Mouse (Mus musculus) CD8-positive naive resting alpha-beta T cell, adult 2 months (primary cell): ENCODE measurements around the gene Gstm2.
"Not testable (repeated sequence)": the region's sequence is repeated elsewhere in the genome, so short reads cannot be mapped to it uniquely, and the experiment has no call there.

ENCODE experiments used
- DNase-seq, 2 experiments: peaks; one replicate each; pipeline ENCODE4 v3.0.0; 2022; ENCODE audit warnings: low read depth in 2 of 2, low spot score in 2 of 2

Gene Gstm2

DNA sequence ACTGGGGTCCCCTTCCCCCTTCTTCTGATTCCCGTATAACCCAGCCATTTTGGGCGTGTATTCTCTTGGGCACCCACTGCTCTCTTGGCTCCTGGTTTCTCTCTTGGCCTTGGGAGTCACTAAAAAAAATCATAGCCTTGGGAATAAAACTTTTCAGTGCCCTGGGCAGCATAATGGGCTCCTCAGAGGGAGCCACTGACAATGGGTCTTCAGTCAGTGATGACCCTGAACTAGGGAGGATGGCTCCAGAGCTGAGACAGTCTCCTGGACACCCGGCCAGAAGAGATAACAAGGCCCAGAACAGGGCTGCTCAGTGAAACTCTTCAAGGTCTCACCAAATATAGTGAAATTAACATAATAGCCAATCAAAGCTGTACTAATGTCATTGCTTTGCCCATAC, 12.3 kb upstream of the Gstm2 start:
- DNase-seq, result no peak

DNA sequence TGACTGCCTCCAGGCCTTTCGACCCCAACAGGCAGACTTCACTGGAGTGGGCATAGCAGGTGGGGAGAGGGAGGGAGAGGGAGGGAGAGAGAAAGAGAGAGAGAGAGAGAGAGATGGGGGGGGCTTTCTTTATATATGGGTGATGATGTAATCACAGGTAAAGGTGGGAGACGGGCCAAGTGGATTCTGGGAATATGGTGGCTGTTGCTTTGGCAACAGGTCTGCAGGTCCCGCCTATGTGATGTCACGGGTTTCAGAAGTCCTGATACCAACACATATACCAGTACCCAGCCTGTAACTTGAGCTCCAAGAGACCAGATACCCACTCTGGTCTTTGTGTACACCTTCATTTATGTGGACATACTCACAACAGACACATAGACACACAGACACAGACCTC, 10.3 kb upstream of the Gstm2 start:
- DNase-seq, result no peak

GRCm38 (mm10) chr3:107995974-107996373, 9.7 kb upstream of the Gstm2 start:
- DNase-seq, result not testable (repeated sequence)

DNA sequence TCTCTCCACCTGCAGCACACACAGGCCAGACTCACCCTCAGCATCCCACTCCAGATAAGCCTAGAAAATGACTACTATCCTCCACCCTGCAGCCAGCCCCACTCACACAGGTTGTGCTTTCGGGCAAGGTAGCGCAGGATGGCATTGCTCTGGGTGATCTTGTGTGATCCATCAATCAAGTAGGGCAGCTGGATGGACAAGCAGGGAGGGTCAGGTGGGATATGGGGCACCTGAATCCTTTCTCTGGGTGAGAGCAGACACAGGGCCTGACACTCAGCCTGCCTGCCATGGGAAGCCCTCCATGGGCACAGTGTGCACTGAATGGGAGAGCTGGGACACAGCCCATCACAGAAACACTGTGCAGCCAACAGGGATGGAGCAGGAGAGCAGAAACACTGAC, 1.1 kb downstream of the Gstm2 start:
- DNase-seq, result not testable (repeated sequence)

- DNase-seq, result no peak
These were observed 1.8 kb downstream of the Gstm2 start for GRCm38 (mm10) chr3:107984471-107984870.

DNA sequence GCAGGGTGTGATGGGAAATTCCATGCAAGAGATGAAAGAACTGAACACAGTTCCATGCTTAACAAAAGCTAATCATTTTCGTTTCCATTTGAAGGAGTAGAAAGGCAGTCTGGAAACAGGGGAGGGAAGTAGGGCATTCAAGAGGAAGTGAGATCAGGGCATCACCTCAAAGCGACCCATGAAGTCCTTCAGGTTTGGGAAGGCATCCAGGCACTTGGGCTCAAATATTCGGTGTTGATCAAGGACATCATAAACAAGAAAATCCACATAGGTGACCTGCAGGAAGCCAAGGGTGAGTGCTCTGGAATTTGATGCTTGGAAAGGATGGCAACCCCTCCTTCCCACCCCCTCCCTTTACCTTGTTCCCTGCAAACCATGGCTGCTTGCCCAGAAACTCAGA, 2.5 kb downstream of the Gstm2 start:
- DNase-seq, result no peak

- no peak for DNase-seq
These were observed 3.5 kb downstream of the Gstm2 start for GRCm38 (mm10) chr3:107982726-107983125.

DNA sequence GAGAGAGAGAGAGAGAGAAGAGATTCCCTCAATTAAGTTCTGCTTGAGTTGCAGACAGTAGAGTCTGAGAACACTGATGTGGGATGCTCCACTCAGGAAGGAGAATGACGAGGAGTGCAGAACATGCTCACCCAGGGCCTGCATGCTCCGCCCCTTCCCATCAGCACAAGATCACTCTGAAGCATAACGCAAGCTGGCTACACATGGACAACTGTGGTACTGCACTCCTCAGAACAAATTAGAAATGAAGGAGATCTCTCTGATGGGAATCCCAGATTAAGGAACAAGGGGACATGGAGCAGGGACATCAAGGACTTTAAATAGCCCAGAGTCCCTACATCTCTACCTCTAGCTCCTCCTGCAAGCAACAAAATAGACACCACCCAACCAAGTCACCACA, 5.0 kb downstream of the Gstm2 start:
- DNase-seq, result no peak

- DNase-seq, result no peak
These were observed 8.6 kb downstream of the Gstm2 start for GRCm38 (mm10) chr3:107977691-107978090.

- DNase-seq, result no peak
These were observed 12.0 kb downstream of the Gstm2 start for GRCm38 (mm10) chr3:107974237-107974636.

GRCm38 (mm10) chr3:107972070-107972469, 14.2 kb downstream of the Gstm2 start:
- no peak for DNase-seq

DNA sequence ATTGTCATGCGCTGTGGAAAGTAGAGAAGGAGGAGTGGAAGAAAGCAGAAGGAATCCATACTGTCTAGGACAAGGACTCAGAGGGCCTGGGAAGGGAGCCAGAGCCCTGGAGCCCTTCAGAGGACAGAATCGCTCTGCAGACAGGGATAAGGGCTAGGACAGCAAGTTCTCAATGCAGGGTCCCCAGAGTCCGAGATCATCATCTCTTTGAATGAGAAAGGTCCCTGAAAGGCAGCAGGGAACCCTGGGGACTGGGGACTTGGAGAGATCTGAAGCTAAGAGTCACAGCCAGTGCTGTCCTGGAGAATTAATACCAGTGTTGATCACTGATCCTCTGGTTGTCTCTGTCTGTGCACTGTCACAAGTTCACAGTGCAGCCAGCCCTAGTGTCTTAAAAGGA, 15.2 kb downstream of the Gstm2 start:
- DNase-seq, result not testable (repeated sequence)

- DNase-seq, result no peak
These were observed 17.4 kb downstream of the Gstm2 start, which contains the start of gene Gstm3 for GRCm38 (mm10) chr3:107968724-107969395. Gene Gstm3 (minus strand): TSS chr3:107969283.

DNA sequence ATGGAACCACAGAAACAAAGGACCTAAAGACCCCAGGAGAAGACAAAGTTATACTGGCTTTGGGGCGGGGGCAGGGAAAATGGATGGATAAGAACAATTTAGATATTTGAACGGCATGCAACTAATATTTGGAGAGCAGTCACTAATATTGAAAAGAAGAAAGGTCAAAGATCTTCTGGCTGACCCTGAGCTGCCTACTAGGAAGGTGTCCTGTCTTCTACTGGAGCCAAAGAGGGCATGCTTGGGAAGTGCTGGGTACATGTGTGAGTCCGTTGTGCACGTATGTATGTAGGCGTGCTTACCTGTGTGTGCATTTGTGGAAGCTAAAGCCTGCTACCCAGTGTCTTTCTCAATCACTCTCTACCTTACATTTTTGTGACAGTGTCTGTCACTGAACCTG, 19.6 kb downstream of the Gstm2 start:
- no peak for DNase-seq

DNA sequence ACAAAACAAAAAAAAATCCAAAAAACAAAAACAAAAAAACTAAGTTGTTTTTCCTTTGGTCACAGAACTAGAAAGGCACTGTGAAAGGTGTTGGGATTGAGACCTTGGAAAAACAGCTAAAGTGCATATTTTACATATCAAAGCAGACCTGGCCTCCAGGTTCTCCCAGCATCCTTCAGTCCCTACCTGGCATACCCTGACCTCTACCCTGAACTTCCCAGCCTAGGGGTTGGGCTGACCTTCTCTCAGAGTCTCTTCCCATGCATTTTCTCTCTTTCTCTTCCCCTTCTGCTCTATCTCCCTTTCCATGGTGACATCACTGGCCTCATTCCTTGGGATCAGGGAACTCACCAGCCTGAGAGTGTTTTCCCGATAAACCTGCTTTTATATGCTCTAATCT, 20.7 kb downstream of the Gstm2 start:
- no peak for DNase-seq

DNA sequence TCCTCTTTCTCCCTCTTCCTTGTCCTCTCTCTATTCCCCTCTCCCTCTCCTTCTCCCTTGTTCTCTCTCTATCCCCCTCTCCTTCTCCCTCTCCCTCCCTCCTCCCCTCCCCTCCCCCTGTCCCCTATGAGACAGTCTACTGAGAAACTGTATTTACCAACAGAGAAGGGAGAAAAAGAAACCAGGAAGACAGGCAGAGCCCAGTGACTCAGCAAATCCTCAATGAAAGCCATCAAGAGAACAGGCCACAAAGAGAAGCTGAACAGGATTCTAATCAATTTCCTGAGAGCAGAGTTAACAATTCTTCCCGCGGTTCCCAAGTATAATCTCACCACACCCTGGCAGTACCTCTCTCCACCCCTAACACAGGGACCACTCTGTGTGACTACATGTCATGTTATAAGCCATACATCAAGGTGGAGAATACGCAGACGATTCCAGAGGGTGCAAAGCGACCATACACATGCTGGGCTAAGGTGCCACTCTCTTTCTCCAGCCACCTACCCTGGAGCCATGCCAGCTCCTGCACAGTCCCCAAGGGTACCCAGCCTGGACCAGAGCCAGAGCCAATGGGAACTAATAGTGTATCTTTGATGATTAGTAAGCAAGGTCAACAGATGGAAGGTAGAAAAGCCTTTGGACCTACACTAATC, 21.5 kb downstream of the Gstm2 start:
- DNase-seq, result no peak

DNA sequence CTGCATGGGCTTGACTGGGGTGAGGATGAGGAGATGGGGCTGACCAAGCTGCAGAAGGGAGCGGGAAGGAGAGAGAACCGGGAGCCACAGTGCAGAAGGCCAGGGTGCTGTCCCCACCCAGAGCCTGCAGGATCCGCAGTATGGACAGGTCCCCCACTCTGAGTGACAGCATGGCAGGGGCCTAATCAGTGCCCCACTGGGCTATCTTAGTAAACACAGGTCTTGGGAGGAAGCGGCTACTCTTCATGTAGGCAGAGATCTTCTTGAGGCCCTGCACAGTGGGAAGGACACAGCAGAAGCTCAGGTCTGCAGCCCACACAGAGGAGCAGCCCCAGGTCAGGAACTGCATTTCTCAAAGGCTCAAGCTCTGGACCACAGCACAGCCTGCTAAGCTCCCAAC, 22.2 kb downstream of the Gstm2 start:
- DNase-seq, result no peak

GRCm38 (mm10) chr3:107955260-107955659, 31.0 kb downstream of the Gstm2 start:
- not testable (repeated sequence) for DNase-seq

GRCm38 (mm10) chr3:107953906-107954305, 32.3 kb downstream of the Gstm2 start:
- no peak for DNase-seq

GRCm38 (mm10) chr3:107953328-107953755, 32.9 kb downstream of the Gstm2 start:
- DNase-seq, result peak in 1 of 2 experiments; percentile 6

DNA sequence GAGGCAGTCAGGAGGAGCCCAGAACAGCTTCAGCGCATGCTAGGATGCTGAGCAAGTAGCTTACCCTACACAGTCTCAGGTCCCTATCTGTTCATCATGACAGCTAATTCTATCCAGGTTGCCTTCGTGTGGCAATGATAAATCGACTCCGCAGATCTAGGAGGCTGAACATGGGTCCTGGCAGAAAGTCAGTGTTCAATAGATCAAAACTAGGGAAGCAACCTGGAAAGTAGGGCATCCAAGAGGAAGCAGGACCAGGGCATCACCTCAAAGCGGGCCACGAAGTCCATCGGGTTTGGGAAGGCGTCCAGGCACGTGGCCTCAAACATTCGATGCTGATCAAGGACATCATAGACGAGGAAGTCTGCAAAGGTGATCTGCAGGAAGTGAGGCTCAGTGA, 35.7 kb downstream of the Gstm2 start:
- no peak for DNase-seq

GRCm38 (mm10) chr3:107949461-107949860, 36.8 kb downstream of the Gstm2 start:
- not testable (repeated sequence) for DNase-seq

- no peak for DNase-seq
These were observed 40.5 kb downstream of the Gstm2 start for GRCm38 (mm10) chr3:107945729-107946128.
